Mouse (Mus musculus) bone marrow, adult 2 months (tissue): ENCODE measurements around the gene Apaf1.

Source experiments
- CTCF ChIP-seq: fragments of 200-500 bp; IDR thresholded peaks from 2 replicates; pipeline ENCODE4 v1.5.1; 2011; ENCODE audit warnings: low read length, control low read depth; ENCODE audit not compliant: control insufficient read depth, insufficient read depth
- POLR2A ChIP-seq: fragments of 200-500 bp; IDR thresholded peaks from 2 replicates; pipeline ENCODE4 v1.6.1; 2011; ENCODE audit warnings: low read depth, mild to moderate bottlenecking, control low read depth, low read length, borderline replicate concordance; ENCODE audit not compliant: control insufficient read depth

GRCm38 (mm10) chr10:91049696-91050095, 32.9 kb downstream of the Apaf1 start:
- TF ChIP-seq CTCF (no peak), POLR2A (no peak)
